Mouse (Mus musculus) bone marrow, adult 2 months (tissue): Measurements from ENCODE around the gene Ticam1. TPM values are rescaled to one million over a fixed set of nuclear protein-coding genes. Genes with fewer than 3 reads are reported as not detected.

Source experiments
- H3K27ac ChIP-seq: fragments of 200-500 bp; 2 replicates; pipeline ENCODE4 v1.5.1; 2012; ENCODE audit warnings: low read depth, mild to moderate bottlenecking, control low read depth, inconsistent platforms, low read length; ENCODE audit not compliant: control insufficient read depth, poor library complexity, insufficient read depth
- H3K4me1 ChIP-seq: fragments of 200-500 bp; 2 replicates; pipeline ENCODE4 v1.6.1; 2011; ENCODE audit warnings: low read length; ENCODE audit not compliant: control insufficient read depth, insufficient read depth
- H3K4me3 ChIP-seq: fragments of 200-500 bp; replicated peaks from 2 replicates; pipeline ENCODE3; 2011; ENCODE audit warnings: mild to moderate bottlenecking, low read depth, low read length, control low read depth; ENCODE audit not compliant: control insufficient read depth
- CTCF ChIP-seq: fragments of 200-500 bp; IDR thresholded peaks from 2 replicates; pipeline ENCODE4 v1.5.1; 2011; ENCODE audit warnings: low read length, control low read depth; ENCODE audit not compliant: control insufficient read depth, insufficient read depth
- POLR2A ChIP-seq: fragments of 200-500 bp; IDR thresholded peaks from 2 replicates; pipeline ENCODE4 v1.6.1; 2011; ENCODE audit warnings: low read depth, mild to moderate bottlenecking, control low read depth, low read length, borderline replicate concordance; ENCODE audit not compliant: control insufficient read depth
- WGBS: fragments of 180-500 bp; shearing (Covaris S2); methylation state at CpG from one replicate; pipeline ENCODE4 v1.1.7; 2018; 5-methylcytosine and 5-hydroxymethylcytosine counted together
- polyA plus RNA-seq: library from polyadenylated mRNA; stranded (reverse); fragments of >200 nt; gene quantifications from 2 replicates; pipeline ENCODE4 v1.2.4, GENCODE M21; 2011; ENCODE audit warnings: low replicate concordance; ENCODE audit not compliant: missing spikeins, insufficient read depth, insufficient read length

The Ticam1 gene
- polyA plus RNA-seq, 1 experiment, result 5.9 TPM

DNA sequence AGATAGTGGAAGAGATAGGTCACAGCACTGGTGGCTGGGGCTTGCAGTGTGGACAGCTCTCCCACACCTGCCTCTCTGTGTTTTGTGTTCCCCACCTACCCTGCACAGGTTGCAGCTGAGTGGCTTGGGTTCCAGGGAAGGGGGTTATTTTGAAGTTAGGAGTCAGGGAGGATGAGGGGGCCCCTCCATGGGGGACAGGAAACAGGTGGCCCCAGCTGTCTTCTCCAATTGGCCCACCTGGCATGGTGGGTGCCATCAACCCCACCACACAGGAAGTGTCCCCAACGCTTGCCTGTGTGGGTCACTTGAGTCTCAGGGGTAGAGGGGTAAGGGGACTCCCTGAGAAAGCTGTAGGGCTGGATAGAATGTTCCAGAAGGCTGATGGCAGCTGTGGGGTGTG lies 16.7 kb upstream of the Ticam1 start:
- TF ChIP-seq POLR2A (no peak), CTCF (no peak)
- Histone ChIP-seq H3K27ac (no peak overlapping the region; the same call in 1 of the 2 replicates), H3K4me3 (no peak overlapping the region), H3K4me1 (peaks cover 8% of the 10 kb centered on the region)
- 18% methylated on average over 1 of the region's 1 CpGs for WGBS

DNA sequence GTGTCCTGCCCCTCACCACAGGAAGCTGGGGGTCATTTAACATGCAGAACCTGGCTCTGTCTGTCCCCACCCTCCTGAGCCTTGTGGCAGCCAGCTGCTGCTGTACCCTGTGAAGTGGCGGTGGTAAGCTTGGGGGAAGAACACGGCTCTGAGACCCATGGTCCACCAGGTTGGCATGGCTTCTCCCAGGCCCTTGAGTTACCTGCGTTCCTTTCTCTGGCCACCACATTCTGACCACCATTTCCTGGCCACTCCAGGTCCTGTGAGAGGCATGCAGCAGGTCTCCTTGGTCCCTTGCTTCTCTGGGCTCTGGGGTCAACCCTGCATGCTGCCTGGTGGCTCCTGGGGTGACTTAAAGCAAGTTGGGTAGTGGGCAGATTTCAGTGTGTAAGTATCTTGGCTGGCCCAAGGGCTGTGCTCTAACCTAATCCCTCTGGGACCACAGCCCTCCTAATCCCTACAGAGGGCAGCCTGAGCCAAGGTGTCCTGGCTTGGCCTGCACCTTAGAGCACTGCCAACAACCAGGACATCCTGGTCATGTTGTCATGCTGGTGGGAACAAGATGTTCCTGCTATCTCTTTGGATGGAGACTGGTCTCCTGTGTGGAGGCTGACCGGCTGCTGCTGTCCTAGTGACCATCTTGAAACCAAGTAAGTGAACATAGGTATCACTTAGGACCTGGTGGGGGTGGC lies 16.1 kb upstream of the Ticam1 start, which contains the start of gene Plin3:
Gene Plin3 (minus strand): TSS at position 343 of the 692 bp plus-strand sequence.
- peak within 1 kb of the TSS; percentile 45 for H3K27ac ChIP-seq
- TF ChIP-seq CTCF (no peak), POLR2A (no peak)
- WGBS, result 66% methylated on average over 4 of the region's 4 CpGs
- H3K4me1 ChIP-seq, result peaks cover 9% of the 10 kb centered on the region
- H3K4me3 ChIP-seq, result no peak within 1 kb of the TSS

DNA sequence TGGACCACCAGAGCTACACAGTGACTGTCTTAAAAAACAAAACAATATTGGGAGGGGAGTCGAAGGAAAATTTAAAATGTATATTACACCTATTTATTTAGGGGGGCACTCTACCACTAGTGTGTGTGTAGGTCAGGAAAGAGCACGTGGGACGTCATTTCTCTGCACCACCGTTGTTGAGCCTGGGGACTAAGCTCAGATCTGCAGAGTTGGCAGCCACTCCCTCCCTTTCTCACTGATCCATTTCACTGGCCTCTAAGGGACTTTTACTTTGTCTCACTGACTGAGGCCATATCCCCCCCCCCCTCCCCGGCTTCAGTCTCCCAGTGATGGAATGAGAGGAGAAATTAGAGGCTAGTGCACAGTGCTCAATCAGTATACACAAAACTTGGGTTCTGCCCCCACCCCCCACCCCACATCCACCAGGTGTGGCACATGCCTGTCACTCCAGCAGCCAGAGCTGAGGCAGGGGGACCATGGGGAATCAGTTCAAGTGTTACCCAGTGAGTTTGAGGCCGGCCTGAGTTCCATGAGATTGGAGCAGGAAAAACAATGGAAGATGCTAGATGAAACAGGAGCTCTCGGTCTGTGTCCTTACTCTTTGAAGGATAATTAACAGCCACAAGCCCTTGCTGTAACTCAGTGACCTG lies 15.4 kb upstream of the Ticam1 start:
- TF ChIP-seq POLR2A, result no peak
- TF ChIP-seq CTCF, result no peak
- no peak overlapping the region for H3K4me3 ChIP-seq
- 78% methylated on average over 7 of the region's 7 CpGs for WGBS
- peak overlapping the region; percentile 45; the same call in 1 of the 2 replicates for H3K27ac ChIP-seq
- H3K4me1 ChIP-seq, result peaks cover 9% of the 10 kb centered on the region

DNA sequence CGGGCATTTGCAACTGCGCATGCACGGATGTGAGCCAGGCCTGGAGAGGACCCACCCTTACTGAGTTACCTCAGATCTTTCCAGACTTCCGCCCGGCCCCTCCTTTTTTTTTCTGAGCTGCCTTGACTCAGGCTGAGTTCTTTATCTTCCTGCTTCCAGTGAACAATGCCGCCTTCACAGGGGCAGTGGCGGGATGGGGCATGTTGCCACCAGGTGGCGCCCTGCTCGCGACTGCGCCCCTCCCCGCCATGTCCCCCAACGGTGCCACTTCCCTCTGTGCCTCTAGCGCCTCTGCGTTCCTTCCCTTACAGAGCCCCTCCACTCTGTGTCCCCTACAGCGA lies 14.6 kb upstream of the Ticam1 start:
- H3K27ac ChIP-seq, result peak overlapping the region; percentile 88
- peak overlapping the region; percentile 73 for H3K4me3 ChIP-seq
- TF ChIP-seq CTCF (peak; percentile 91), POLR2A (peak; percentile 52; the same call in 1 of the 2 replicates)
- WGBS, result 2% methylated on average over 16 of the region's 16 CpGs
- peaks cover 9% of the 10 kb centered on the region for H3K4me1 ChIP-seq

DNA sequence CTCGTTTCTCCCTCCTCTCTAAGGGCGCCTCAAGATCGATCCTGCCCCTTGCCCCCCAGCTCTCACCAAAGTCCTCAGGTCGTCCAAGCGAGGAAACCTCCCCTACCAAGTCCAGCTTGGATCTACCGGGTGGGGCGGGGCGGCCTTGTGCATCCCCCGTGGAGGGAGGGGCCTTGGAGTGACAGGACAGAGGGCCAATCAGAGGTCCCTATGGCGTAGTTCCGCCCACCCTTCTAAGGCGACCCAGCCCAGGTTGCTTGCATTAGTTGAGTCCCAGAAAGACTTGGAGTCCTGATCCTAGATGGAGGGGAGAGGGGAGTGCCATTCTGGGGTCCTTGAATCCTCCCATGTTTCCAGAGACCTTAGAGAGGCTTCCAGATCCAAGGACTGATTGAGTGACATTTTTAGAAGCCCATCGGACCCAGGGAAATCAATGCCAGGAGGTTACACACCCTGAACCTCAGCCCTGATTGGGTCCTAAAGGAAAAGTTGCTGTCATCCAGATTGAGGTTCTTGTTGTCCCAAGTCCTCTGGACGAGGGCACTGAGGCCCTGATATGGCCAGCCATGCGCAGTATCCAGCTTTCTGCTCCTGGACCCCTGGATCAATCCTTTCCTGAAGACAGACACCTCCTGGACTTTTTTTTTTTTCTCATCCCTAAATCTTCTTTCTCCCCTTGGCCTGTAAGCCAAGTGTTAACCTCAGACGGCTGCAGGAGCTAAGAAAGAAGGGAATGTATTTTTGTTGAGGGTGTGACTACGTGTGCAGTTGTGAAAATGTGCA lies 14.0 kb upstream of the Ticam1 start:
- peak; percentile 44; the same call in 1 of the 2 replicates for TF ChIP-seq POLR2A
- TF ChIP-seq CTCF, result no peak
- peak overlapping the region; percentile 73 for H3K4me3 ChIP-seq
- peaks cover 9% of the 10 kb centered on the region for H3K4me1 ChIP-seq
- WGBS, result 5% methylated on average over 17 of the region's 17 CpGs
- H3K27ac ChIP-seq, result peak overlapping the region; percentile 88

DNA sequence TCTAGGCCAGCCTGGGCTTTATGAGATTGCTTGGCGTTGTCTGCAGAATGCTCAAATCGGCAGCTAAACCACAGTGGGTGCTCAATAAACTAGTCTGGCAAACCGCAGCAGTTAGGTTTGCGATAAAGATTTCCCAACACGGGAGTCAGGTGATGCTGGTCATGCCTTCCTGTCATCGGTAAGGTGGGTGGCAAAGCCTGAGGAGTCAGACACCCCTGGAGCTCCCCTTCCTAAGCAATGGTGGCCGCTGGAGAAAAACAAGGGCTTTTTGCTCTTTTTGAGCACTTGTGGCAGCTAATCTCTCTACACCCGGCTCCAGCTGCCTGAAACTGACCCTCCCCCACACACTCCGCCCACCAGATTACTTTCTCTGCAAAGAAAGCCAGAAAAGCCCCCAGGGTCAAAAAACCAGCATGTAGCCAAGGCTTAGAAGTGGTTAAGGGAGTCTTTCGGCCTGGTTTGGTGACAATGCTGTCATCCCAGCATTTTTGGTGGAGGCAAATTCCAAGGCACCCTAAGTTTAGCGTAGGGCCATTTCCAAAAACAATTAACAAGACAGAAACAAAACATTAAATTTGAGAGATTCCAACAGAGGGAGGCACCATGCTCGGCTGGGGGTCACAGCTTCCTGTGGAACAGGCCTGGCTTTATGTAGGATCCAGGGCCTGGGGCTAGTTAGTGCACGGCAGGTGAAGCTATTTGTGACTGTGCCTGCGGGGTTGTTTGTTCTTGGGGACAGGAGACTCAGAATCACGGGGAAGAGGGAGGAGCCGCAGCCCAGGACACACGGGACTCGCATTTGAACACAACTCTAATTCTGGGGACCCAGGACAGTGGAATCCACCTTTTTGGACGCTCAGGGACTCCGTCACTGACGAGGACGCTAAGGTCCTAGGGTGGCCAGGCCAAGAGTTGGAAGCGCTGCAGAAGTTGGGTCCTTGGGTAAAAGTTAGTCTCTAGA lies 13.1 kb upstream of the Ticam1 start:
- Histone ChIP-seq H3K4me3 (peak overlapping the region; percentile 73), H3K4me1 (peaks cover 9% of the 10 kb centered on the region), H3K27ac (peak overlapping the region; percentile 88)
- 10% methylated on average over 23 of the region's 23 CpGs for WGBS
- TF ChIP-seq CTCF (no peak), POLR2A (no peak)

DNA sequence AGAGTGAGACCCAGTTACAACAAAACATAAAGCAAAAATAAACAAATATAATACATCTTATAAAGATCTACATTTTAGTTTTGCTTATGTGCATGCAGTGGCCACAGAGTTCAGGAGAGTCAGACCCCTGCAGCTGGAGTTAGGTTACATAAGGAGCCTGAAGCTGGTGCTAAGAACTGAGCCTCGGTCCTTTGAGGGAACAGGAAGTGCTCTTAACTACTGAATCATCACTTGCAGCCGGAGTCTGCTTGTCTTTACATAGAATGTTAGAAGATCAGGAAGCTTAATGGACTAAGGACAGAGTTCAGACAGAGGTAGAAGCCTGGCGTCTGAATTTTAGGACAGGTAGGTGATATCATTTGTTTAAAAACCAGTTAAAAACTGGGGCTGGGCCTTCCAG lies 12.3 kb upstream of the Ticam1 start:
- TF ChIP-seq CTCF (no peak), POLR2A (no peak)
- WGBS, result 29% methylated on average over 3 of the region's 3 CpGs
- Histone ChIP-seq H3K27ac (peak overlapping the region; percentile 88; the same call in 1 of the 2 replicates), H3K4me3 (peak overlapping the region; percentile 21), H3K4me1 (peaks cover 9% of the 10 kb centered on the region)

DNA sequence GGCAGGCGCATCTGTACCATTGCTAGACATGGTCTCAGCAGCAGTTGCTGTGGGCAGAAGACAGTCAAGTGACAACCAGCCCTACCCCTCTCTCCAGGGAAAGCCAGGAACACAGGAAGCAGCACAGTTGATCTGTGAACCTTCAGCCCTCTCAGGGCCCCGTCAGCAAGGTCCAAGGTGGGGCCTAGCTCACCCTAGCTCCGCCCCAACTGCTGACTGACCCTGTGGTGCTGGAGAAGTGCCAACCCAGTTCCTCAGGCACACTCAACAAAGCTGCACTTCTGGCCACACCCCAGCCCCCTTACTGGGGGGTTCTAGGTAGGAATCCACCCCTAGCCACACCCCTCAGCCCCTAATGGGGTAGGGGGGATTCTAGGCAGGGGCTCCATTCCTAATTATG lies 11.2 kb upstream of the Ticam1 start:
- Histone ChIP-seq H3K4me1 (peaks cover 7% of the 10 kb centered on the region), H3K4me3 (no peak overlapping the region), H3K27ac (0 out of 2 replicates have a peak overlapping the region, but pooled peaks have one; percentile 36)
- TF ChIP-seq POLR2A (no peak), CTCF (no peak)
- WGBS, result 46% methylated on average over 3 of the region's 3 CpGs
